Mouse (Mus musculus) duodenum, adult 2 months (tissue): ENCODE measurements around the gene Fbp2. TPM values are rescaled to one million over a fixed set of nuclear protein-coding genes. Genes with fewer than 3 reads are reported as not detected.

Source experiments
- polyA plus RNA-seq: library from polyadenylated mRNA; depleted of rRNA; stranded (reverse); fragments of >200 nt; gene quantifications from 2 replicates; pipeline ENCODE4 v1.2.3, GENCODE M21; 2012; ENCODE audit warnings: low replicate concordance; rRNA removed

Gene Fbp2
- polyA plus RNA-seq, result 68.3 and 149 TPM in 2 replicates

GRCm38 (mm10) chr13:62857941-62858915, at the start of gene Fbp2:
Gene Fbp2, minus strand, starts transcription at chr13:62858422.

DNA sequence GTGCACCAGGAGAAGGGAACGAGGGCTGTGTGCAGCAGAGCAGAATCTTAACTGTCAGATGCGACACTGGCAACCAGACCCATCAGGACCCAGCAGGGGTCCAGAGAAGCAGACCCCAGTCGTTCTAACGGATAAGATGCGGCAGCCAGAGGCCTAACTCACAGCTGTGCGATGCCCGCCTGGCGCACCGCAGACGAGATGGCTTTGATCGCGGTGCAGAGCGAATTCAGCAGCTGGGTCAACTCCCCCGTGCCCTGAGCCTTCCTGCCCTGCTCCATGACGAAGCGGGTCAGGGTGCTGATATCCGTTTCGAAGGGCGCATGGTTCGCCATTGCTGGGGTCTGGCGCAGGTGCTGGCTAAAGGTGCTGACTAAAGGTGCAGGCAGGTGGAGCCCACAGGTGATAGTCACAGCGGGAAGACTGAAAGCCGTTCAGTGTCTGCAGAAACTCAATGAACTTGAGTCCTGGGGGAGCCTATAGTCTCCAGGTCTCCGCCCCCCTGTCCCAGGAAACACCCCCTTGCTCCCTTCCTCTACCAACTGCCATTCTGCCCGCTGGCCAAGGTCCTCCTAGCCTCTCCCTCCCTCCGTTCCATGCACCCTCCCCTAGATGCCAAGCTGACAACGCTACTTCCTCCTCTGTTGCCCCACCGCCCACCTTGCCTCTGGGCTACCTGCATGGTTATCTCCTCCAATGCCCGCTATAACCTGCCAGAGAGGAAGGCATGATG, 29.7 kb upstream of the Fbp2 start, which contains the start of gene Fbp1:
TSS of gene Fbp1 (minus strand) at position 571 of the 730 bp plus-strand sequence.

Other genes with a start within 250 kb of the Fbp2 start
- not detected in 2 replicates for gene 6720489N17Rik, start 234.2 kb downstream of the Fbp2 start, polyA plus RNA-seq
- gene Platr25, start 97.7 kb downstream of the Fbp2 start, polyA plus RNA-seq, result 0.07 TPM in 1 of 2 replicates, not detected in the other
- gene Gm5141, start 72.6 kb downstream of the Fbp2 start, polyA plus RNA-seq, result not detected in 2 replicates
- 54.6 and 121 TPM in 2 replicates for gene Fbp1, start 29.9 kb upstream of the Fbp2 start, polyA plus RNA-seq
- 34.5 and 37.3 TPM in 2 replicates for gene 2010111I01Rik, start 106.5 kb upstream of the Fbp2 start, polyA plus RNA-seq